Mouse (Mus musculus) heart, postnatal 0 days (tissue): ENCODE data around the gene E330034G19Rik.

Experiments
- CTCF ChIP-seq: IDR thresholded peaks from 2 replicates; pipeline ENCODE4 v1.5.1; 2016; ENCODE audit warnings: antibody characterized with exemption, control low read depth, low read depth
- EP300 ChIP-seq: IDR thresholded peaks from 2 replicates; pipeline ENCODE4 v1.6.1; 2016; ENCODE audit warnings: antibody characterized with exemption, low read depth

DNA sequence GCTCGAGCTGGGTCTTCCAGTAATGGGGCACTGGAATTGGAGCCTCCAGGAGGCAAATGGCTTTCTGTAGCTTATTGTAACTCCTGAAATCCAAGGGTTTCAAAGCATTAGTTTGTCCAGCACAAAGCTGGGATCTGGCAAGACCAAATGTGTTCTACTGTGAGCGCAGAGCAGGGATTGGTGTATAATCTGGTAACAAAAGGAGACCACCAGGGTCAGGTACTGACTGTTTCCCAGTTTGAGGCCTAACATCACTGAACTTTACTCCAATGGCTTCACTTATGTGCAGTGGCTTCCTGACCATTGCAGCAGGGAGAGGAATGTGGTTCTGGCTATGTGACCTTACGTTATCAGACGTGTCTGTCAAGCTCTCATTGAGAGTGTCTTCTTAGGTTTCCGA lies 617 bp downstream of the E330034G19Rik start:
- TF ChIP-seq EP300 (no peak), CTCF (no peak)
